Mouse (Mus musculus): ENCODE data around the gene Gm28374.
A peak's percentile ranks its signal among the peaks of the same experiment; 100 is the strongest.

Gene Gm28374

DNA sequence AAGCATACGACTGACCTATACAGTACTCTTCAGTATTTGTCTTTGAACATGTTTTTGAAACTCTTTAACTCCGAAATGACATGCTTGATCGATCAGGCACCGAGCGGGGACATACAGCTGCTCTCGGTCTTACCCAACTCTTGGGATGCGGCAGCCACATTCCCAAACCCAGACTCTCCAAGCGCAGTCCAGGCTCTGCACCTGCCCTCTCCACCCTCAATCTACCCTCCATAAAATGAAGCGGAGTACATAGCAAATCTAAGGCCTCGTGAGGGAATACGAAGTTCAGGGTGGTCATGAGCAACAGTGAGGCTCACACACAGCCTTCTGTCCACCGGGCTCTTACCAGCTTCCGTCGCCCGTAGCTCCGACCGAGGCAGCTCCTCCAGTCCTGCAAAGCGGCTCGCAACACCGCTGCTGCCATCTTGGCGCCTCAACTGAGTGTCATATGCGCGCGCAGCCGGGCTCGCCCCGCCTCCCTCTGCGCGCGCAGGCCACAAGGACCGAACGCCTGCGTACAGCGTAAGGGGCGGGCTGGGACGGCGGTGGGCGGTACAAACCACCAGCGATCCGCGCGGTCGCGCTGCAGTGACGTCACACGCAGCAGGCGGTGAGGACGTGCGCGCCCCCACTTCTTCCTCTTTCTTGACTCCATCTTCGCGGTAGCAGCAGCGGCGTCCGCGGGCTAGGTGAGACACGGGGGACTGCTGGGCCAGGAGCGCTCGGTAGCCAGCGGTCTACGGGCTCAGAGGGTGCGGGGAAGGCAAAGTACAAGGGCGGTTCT is 24.6 kb downstream of the Gm28374 start, which contains the start of the genes Mrpl49 and Fau:
Mrpl49 (minus strand) TSS at position 473 of the 784 bp plus-strand sequence.
Fau (plus strand) TSS at position 532 of the 784 bp plus-strand sequence.
- DNase-seq (ENCODE audit: low read depth, low spot score), result peak; percentile 99

DNA sequence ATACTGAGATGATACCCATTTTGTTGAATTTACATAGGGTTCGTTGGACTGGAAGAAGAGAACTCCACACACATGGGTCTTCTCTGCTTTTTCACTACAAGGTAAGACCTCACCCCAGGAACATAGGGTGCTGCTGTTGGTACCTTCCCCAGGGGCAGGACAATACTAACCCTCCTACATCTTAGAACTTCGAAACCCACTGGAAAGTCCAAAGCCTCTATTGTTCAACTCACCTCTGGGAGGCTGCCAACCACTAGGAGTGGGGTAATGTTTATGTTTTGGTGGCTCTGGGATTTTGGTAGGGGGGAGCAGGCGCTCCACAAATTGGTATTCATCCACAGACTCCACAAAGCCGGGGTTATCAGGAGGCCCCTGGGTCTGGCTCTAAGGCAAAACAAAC is 25.4 kb downstream of the Gm28374 start:
- no peak for DNase-seq (ENCODE audit: low read depth, low spot score)

DNA sequence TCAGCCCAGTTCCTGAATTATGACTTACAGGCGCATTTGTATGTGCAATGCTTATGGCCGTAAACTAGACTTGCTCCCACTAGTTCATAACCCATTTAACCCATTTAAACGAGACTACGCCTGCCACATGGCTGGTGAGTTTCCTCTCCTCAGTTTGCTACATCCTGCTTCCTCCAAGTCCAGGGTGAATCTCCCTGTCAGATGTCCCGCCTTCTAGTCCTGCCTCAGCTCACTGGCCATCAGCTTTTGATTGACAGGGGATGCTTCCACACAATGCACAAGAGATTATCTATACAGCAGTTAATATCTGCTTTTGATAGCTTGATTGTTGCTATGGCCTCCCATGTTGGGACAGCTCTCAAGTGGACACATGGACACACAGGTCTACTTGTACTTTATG is 27.8 kb downstream of the Gm28374 start:
- no peak for DNase-seq (ENCODE audit: low read depth, low spot score)

- no peak for DNase-seq (ENCODE audit: low read depth, low spot score)
Measured at GRCm38 (mm10) chr19:6052516-6052915, 29.5 kb downstream of the Gm28374 start.

DNA sequence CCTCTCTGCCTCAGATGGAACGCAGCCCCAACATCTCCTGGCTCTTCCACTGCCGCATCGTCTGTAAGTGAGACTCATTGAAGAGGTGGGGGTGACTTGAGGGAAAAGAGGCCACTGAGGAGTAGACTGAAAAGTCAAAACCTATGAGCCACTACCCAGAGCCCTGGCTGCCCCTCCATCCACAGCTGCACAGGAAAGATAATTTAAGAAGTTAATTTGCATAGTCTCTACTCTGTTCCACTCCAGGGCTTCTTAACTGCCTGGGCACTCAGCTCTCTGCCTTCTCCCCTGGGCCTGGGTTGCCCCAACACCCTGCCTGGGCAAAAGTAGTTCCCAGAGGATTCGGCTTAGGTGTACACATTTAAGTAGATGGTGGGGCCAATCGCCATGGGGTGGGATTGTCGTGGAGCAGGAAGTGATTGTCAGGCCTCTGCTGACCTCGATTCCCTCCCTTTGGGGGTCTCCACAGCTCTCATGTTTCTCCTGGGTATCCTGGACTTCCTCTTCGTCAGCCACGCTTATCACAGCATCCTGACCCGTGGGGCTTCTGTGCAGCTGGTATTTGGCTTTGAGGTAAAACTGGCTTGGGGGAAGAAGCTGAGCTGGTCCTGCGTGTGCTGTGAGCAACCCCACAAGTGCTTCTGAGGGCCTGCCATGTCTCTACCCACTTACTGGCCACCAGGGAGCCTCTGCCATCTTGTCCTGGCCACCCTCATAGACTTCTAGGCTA is 33.2 kb downstream of the Gm28374 start:
- DNase-seq (ENCODE audit: low read depth, low spot score), result peak; percentile 91

GRCm38 (mm10) chr19:6047899-6048166 is 34.2 kb downstream of the Gm28374 start:
- peak; percentile 53 for DNase-seq (ENCODE audit: low read depth, low spot score)

DNA sequence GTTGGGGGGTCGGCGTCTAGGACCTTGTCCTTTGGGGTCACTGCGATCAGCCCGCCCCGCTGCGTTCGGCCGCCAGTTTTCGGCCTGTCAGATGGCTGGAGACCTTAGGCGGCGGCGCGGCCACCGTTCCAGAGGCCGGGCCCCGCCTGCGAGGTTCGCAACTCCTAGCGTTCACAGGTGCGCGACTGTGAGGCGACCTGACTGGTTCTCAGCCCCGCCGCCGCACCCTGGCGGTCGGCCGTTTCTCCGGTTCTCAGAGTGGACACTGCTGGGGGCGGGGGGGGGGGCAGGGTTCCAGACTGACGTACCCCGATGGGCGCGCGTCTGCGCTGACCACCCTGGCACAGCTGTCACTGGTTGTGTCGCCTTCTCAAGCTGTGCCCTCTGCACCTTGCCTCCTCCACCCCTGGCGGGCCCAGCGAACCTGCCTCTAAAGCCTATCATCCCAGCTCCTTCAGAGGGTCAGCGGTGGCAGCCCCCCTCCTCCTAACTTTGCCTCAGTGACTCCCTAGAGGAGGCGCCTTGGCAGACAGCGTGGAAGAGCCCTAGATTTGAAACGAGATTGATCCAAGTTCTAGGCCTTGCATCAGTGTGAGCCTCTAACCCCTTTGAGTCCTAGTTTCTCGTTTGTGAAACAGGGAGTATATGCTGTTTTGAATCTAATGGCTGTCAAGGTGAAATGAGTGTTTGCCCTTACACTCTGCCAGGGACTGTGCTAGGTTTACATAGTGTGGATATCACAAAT is 34.7 kb downstream of the Gm28374 start:
- no peak for DNase-seq (ENCODE audit: low read depth, low spot score)

GRCm38 (mm10) chr19:6046294-6047153 is 35.5 kb downstream of the Gm28374 start, which contains the start of gene Syvn1:
TSS of gene Syvn1 (plus strand) at chr19:6046576.
- peak; percentile 96 for DNase-seq (ENCODE audit: low read depth, low spot score)

- peak; percentile 84 for DNase-seq (ENCODE audit: low read depth, low spot score)
Measured at GRCm38 (mm10) chr19:6045366-6046293, 36.4 kb downstream of the Gm28374 start.

- peak; percentile 71 for DNase-seq (ENCODE audit: low read depth, low spot score)
Measured at GRCm38 (mm10) chr19:6044102-6044501, 38.0 kb downstream of the Gm28374 start.

DNA sequence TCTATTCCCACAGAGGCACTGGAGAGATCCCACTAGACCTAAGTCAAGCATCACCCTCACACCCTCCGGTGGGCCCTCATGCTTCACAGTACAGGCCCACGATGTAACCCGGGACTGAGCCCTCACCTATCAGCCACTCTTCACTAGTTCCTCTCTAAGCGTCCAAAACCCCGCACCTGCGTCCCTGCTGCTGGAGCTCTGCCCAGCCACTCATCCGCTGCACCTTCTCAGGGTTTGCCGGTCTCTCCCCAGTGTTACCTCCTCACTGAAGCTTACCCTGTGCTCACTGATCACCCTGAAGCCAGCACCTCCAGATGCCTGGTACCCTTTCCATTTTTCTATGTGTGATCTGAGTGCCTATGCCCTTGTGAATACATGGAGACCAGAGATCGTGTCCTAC is 39.8 kb downstream of the Gm28374 start:
- DNase-seq (ENCODE audit: low read depth, low spot score), result no peak

DNA sequence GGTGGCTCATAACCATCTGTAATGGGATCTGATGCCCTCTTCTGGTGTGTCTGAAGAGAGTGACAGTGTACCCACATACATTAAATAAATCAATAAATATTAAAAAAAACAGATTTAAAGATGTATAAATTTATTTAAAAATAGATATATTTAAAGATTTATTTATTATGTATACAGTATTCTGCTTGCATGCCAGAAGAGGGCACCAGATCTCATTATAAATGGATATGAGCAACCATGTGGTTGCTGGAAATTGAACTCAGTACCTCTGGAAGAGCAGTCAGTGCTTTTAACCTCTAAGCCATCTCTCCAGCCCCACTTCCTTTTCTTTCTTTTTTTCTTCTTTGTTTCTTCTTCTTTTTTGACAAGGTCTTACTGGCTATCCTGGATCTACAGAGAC is 42.1 kb downstream of the Gm28374 start:
- peak; percentile 56 for DNase-seq (ENCODE audit: low read depth, low spot score)

- DNase-seq (ENCODE audit: low read depth, low spot score), result no peak
Measured at GRCm38 (mm10) chr19:6038326-6038725, 43.7 kb downstream of the Gm28374 start.

- DNase-seq (ENCODE audit: low read depth, low spot score), result no peak
Measured at GRCm38 (mm10) chr19:6037695-6038094, 44.4 kb downstream of the Gm28374 start.

GRCm38 (mm10) chr19:6035966-6036585 is 46.0 kb downstream of the Gm28374 start:
- no peak for DNase-seq (ENCODE audit: low read depth, low spot score)

DNA sequence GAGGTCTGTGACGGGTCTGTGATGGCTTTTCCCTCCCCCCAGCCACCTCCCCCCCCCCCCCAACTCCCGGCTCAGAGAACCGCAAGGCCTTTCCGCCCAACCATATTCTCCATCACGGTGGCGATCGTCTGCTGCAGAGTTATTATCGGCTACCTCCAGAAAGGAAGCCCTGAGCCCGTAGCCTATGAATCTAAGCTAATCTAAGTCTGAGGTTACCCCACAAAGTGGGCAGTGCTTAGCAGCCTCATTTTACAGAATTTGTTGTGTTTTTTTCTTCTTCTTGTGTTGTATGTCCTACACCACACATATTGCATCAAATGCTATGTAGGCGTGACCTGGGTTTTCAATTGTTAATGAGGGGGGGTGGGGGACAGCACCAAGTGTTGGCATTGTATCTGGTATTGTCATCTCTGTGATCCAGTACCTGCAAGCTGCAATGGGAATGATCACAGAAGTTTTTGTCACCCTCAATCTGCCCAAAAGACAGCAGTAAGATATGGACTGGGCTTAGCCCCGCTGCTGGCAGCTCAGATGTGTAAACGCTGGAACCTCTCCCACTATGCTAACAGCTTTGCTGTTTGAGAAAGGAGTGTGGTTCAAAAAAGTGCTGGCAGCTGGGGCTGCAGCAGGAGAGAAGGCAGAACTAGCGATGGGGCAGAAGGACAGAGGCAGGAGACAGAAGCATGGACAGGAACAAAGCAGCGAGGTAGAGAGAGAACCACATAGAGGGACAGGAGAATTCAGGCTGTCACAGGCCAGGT is 51.4 kb downstream of the Gm28374 start:
- no peak for DNase-seq (ENCODE audit: low read depth, low spot score)

- DNase-seq (ENCODE audit: low read depth, low spot score), result no peak
Measured at GRCm38 (mm10) chr19:6029426-6029825, 52.6 kb downstream of the Gm28374 start.

GRCm38 (mm10) chr19:6028991-6029390 is 53.1 kb downstream of the Gm28374 start:
- DNase-seq (ENCODE audit: low read depth, low spot score), result no peak
